Mouse (Mus musculus) lung, postnatal 36 days (tissue): ENCODE results near the gene Gm9964.

Experiments used
- DNase-seq: peaks from one replicate; pipeline ENCODE4 v3.0.0; 2022; ENCODE audit warnings: mixed read lengths

Gm9964 gene

GRCm38 (mm10) chr11:79253542-79254390, 42.9 kb downstream of the Gm9964 start:
- DNase-seq, result peak; percentile 69

GRCm38 (mm10) chr11:79252881-79253541, 43.7 kb downstream of the Gm9964 start:
- DNase-seq, result peak; percentile 42
